Mouse (Mus musculus) retina, postnatal 7 days (tissue): Measurements from ENCODE around the gene Olfr488.
"Not testable (repeated sequence)": the region's sequence is repeated elsewhere in the genome, so short reads cannot be mapped to it uniquely, and the experiment has no call there.

Experiments
- DNase-seq: peaks from one replicate; pipeline ENCODE4 v3.0.0-alpha.2; 2012; ENCODE audit warnings: low read depth, low spot score

Gene Olfr488

GRCm38 (mm10) chr7:108258247-108258646 lies at the start of gene Olfr488:
Gene Olfr488, minus strand, starts transcription at chr7:108258347.
- DNase-seq, result no peak

- DNase-seq, result no peak
Observed at GRCm38 (mm10) chr7:108288834-108289233, 30.7 kb upstream of the Olfr488 start, which contains the start of gene Olfr490. Gene Olfr490, minus strand, starts transcription at chr7:108288934.

- no peak for DNase-seq
Observed at GRCm38 (mm10) chr7:108233551-108233950, 24.6 kb downstream of the Olfr488 start.

- DNase-seq, result not testable (repeated sequence)
Observed at GRCm38 (mm10) chr7:108214536-108214935, 43.6 kb downstream of the Olfr488 start, which contains the start of gene Olfr487. Gene Olfr487, minus strand, starts transcription at chr7:108214636.
